Mouse (Mus musculus): ENCODE results near the gene Bri3bp.

Bri3bp gene

GRCm38 (mm10) chr5:125449306-125449705 is 7.9 kb downstream of the Bri3bp start:
- DNase-seq (ENCODE audit: extremely low spot score, low spot score) = no peak

DNA sequence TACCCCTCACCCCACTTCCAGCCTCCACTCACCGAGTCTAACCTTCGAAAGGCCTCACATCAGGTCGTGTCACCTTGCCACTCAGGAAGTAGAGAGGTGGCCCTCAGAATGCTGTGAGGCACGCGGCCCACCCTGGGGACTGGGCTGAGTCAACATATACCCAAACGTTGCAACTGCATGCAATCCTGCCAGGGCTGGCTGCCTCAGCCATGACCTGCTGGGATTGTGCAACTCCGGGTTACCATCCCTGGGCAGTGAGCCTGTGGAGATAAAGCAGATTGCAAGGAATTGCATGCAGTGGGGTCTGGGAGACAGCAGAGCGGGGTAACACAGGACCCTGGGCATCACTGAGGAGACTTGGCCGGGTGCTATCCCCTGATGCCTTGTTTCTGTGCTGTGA is 11.2 kb downstream of the Bri3bp start:
- no peak for DNase-seq (ENCODE audit: extremely low spot score, low spot score)

DNA sequence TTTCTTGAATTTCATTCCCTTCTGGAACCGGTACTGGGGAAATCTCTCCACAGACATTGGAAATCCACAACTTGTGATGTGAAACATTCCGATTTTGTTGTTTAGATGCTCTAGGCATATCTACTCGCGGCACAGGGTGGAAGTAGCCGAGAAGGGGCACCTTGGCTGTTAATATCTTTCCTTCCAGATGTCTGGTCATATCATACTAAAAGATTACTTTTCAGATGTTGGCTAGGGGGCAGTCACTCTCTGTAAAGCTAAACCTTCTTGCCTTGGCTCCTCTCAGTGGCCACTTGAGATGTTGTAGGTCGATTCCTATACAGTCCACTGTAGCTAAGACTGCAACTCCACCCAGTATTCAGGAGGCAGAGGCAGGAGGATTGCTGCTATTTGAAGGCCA is 14.7 kb downstream of the Bri3bp start:
- no peak for DNase-seq (ENCODE audit: extremely low spot score, low spot score)

DNA sequence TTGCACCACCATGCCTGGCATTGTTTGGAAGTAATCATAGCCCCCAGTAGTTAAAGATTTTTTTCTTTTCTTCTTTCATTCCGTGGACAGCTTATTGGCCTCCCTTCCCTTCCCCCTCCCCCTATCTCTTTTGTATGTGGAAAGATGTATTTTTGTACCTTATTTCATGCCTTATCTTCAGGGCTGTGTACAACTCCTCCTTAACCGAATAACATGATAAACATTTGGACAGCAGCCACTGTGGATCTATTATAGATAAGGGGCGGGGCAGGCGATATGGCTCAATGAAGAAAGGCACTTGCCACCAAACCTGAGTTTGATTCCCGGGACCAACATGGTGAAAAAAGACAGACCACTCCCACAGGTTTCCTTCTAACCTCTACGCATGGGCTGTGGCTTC is 16.2 kb downstream of the Bri3bp start:
- no peak for DNase-seq (ENCODE audit: extremely low spot score, low spot score)

- DNase-seq (ENCODE audit: extremely low spot score, low spot score) = no peak
These were observed 19.2 kb downstream of the Bri3bp start for GRCm38 (mm10) chr5:125460574-125460973.

GRCm38 (mm10) chr5:125461868-125462445 is 20.6 kb downstream of the Bri3bp start:
- DNase-seq (ENCODE audit: extremely low spot score, low spot score) = no peak

DNA sequence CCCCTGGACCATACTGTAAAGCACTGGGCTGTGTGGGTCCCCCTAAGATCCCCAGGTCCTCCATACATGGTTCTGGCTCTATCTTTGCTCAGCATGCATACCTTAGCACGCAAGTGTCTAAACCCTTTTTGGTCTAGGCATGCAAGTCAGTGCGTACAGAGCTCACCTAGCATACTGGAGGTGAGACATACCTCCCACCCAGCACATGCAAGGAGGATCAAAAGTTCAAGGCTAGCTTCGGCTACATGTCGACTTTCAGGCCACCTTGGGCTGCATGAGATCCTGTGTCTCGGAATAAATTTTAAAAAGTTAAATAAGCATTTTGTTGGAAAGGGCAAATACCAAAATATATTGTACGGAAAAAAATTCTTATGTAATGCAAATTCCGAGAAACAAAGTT is 23.8 kb downstream of the Bri3bp start:
- peak; percentile 23 for DNase-seq (ENCODE audit: extremely low spot score, low spot score)

GRCm38 (mm10) chr5:125465701-125466106 is 24.3 kb downstream of the Bri3bp start:
- peak; percentile 95 for DNase-seq (ENCODE audit: extremely low spot score, low spot score)

DNA sequence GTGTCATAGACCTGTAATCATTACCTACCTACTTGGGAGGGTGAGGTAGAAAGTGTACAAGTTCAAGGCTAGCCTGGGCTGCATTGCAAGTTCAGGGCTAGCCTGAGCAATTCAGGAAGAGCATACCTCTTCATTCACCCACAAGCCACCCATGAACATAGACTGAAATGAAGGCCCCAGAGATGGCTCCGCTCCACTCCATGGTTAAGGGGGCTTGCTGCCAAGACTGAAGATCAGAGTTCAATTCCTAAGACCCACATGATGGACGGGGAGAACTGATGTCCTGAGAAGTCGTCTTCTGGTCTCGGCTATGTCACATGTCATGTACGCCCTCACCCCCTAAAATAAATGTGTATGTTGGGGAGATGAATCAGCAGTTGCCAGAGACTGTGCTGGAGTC is 25.1 kb downstream of the Bri3bp start:
- DNase-seq (ENCODE audit: extremely low spot score, low spot score) = no peak

GRCm38 (mm10) chr5:125467261-125467660 is 25.9 kb downstream of the Bri3bp start:
- DNase-seq (ENCODE audit: extremely low spot score, low spot score) = no peak

- DNase-seq (ENCODE audit: extremely low spot score, low spot score) = no peak
These were observed 29.3 kb downstream of the Bri3bp start for GRCm38 (mm10) chr5:125470713-125471112.

DNA sequence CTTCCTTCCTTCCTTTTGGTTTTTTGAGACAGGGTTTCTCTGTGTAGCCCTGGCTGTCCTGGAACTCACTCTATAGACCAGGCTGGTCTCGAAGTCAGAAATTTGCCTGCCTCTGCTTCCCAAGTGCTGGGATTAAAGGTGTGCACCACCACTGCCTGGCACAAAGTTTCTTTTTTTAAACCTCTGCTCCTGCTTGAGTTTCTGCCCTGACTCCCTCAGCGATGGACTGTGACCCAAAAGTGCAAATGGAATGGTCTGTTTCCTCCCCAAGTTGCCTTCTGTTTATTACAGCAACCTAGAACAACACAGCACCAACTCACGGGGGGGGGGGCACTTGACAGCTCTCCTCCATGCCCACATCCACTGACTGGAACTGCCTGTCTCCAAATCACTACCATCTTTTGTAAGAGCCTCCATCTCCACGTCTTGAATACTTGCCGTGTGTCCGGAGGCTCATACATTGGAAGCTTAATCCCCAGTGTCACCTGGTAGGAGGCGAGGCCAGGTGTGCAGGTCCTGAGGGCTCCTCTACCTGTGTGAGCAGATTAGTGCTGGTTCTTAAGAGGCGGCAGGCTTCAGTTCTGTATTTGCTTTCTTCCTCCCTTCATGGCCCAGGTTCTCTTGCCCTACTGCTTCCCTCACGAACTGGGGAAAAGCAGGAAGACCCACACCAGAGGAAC is 31.6 kb downstream of the Bri3bp start:
- DNase-seq (ENCODE audit: extremely low spot score, low spot score) = no peak

DNA sequence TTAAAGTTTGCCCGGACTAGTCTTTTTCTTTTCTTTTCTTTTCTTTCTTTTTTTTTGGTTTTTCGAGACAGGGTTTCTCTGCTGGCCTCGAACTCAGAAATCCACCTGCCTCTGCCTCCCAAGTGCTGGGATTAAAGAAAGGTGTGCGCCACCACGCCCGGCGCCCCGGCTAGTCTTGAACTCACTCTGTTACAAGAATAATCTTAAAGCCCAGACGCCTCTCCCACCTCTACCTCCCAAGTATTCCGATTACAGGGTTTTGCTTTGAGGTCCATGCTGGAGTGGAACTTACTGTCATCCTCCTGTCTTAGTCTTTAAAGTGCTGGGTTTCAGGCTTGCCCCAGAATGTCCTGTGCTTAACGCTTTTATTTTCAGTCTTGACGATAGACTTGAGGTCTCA is 33.7 kb downstream of the Bri3bp start:
- no peak for DNase-seq (ENCODE audit: extremely low spot score, low spot score)

GRCm38 (mm10) chr5:125475601-125476285 is 34.4 kb downstream of the Bri3bp start, which contains the start of gene Aacs:
TSS of gene Aacs (plus strand) at chr5:125475814.
- DNase-seq (ENCODE audit: extremely low spot score, low spot score) = peak; percentile 99

DNA sequence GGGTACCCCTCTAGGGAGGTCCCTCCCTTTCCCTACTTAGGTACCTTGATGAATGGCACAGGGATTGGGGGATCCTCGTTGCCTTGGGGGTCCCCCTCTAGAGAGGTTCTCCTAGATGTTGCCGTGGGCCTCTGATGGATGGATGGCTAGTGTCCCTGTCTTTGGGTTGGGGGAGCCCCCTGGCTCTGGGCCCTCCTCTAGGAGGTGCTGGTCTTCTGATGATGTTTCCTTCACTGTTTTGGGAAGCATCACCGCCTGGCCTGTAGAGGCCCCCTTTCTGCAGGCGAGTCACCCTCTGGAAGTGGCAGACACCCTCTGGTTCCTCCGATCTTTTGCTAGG is 34.9 kb downstream of the Bri3bp start:
- DNase-seq (ENCODE audit: extremely low spot score, low spot score) = no peak

DNA sequence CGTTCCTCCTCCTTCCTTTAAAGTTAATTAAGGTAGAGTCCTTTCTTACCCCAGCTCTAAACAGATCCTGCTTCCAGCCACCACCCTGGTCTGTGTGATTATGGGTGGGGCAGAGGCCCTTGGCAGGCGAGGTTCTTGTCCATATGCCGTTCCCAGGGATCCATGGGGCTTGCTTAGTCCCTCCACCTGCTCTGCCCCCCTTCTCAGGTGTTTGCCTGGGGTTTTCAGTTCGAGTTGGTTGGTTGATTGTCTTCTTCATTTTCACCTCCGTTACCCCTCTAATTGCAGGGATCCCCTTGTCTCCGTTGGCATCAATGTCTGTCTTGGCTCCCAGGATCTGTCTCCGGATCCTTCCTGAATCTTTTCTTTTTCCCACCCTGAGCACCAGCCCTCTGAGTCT is 35.4 kb downstream of the Bri3bp start:
- no peak for DNase-seq (ENCODE audit: extremely low spot score, low spot score)

DNA sequence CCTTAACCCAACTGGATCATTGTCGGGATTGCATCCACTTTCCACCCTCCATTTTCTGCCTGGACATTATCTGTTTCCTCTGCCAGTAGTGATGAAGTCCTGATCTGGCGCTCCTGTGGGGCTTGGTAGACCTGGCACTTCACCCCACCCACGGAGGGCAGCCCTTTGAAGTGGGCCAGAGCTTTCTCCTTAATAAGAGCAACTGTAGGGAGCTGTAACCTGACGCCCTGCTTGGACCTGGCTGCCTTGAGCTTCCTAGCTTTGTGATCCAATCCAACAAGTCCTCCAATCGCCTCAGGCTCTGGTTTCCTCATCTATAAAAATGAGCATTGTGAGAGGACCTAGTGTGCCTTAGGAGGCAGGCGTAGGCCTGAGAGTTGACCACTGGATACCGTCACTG is 36.2 kb downstream of the Bri3bp start:
- DNase-seq (ENCODE audit: extremely low spot score, low spot score) = no peak

DNA sequence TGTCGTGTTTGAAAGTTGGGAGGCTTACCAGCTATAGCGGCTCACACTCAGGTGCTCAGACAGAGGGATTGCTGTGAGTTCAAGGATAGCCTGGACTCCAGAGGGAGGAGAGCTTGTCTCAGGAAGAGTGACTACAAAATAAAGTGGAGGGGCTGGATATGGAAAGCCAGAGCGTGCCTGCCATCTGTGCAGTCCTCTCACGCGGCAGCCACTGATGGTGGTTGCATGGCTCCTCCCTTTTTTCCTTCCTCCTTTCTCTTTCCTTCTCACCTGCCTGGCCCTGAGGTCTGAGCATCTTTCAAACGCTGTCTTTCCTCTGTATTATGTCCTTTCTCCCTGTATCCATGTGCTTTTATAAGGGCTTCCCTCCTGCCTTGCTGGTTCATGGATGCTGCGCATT is 36.7 kb downstream of the Bri3bp start:
- DNase-seq (ENCODE audit: extremely low spot score, low spot score) = no peak

DNA sequence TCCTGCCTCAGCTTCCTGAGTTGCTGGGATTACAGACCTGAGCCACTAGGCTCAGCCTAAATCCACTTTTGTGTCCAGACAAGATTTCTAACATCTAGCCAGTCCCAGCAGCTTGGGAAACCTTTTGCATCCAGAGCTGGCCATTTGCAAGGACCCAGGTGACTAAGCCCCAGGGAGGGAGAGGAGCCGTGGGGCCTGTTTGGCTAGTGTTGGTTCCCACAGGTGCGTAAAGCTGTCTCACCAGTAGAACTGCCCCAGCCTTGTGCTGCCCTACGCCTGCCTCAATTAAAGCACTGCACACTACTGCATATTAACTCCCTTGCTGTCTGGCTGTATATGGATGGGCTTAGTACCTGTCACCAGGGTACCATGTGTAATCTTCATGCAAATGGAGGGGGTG is 38.0 kb downstream of the Bri3bp start:
- DNase-seq (ENCODE audit: extremely low spot score, low spot score) = no peak

- no peak for DNase-seq (ENCODE audit: extremely low spot score, low spot score)
These were observed 39.3 kb downstream of the Bri3bp start for GRCm38 (mm10) chr5:125480434-125481231.

GRCm38 (mm10) chr5:125482474-125482873 is 41.1 kb downstream of the Bri3bp start:
- no peak for DNase-seq (ENCODE audit: extremely low spot score, low spot score)
